Mouse (Mus musculus): Measurements from ENCODE around the gene Lrba.

Gene Lrba

DNA sequence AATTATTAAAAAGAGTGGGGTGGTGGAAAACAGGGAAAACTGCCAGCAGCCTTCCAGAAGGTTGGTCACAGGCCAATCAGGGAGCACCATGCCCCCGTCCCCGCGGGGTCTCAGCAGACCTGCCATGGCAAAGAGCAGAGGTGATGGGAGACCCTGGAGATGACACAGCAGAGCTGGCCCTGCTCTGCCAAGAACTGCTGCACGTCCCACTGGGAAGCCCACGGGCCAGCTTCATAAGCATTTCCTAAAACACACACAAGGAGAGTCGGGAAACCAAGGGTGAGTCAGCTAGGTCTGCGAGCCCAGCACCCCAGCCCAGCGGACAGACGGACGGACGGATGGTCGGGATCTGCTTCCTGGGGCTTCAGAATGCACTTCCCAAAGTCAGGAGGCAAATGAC lies 561.8 kb downstream of the Lrba start:
- ATAC-seq (ENCODE audit: insufficient number of reproducible peaks, low FRiP score, low TSS enrichment), result no peak

- peak; percentile 82 for ATAC-seq (ENCODE audit: insufficient number of reproducible peaks, low FRiP score, low TSS enrichment)
Observed at GRCm38 (mm10) chr3:86786845-86787351, 562.4 kb downstream of the Lrba start.

GRCm38 (mm10) chr3:86787423-86788123 lies 563.1 kb downstream of the Lrba start:
- ATAC-seq (ENCODE audit: insufficient number of reproducible peaks, low FRiP score, low TSS enrichment), result peak; percentile 0; the same call in 1 of the 2 replicates

DNA sequence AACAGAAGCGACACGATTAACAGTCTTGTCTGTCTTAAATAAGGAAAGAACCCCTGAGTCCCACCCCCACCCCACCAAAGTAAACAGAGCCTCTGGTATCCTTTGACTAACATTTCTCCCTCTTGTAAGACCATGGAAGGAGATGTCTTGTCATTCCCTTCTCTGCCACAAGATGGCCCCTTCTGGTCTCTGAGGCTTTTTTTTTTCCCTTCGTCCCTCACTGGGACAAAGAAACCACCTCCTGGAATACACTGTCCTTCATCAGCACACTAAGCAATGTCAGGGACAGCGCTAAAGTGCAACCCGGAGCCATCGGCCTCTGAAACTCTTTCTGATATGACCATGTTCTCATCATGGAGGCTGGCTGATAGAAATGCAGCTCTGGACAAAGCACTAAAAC lies 564.2 kb downstream of the Lrba start:
- ATAC-seq (ENCODE audit: insufficient number of reproducible peaks, low FRiP score, low TSS enrichment), result no peak

DNA sequence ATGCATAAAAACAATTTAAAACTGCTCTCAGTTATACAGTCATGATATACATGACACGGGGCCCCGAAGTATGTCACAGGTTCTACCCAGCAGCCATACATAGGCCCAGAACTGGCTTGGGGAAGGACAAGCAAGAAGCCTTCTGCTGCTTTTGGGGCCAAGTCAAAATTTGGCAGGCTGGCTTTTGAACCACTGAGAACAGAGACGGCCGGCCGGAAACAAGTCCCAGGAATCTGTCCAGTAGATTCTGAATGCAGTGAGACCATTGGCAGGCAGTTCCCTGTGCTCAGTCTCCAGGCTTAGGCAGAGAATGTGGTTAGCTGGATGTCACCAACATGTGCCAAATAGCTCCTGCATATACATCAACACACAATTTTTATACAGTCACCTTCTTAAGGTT lies 565.3 kb downstream of the Lrba start:
- peak; percentile 26 for ATAC-seq (ENCODE audit: insufficient number of reproducible peaks, low FRiP score, low TSS enrichment)

GRCm38 (mm10) chr3:86793264-86793663 lies 568.8 kb downstream of the Lrba start:
- ATAC-seq (ENCODE audit: insufficient number of reproducible peaks, low FRiP score, low TSS enrichment), result no peak

DNA sequence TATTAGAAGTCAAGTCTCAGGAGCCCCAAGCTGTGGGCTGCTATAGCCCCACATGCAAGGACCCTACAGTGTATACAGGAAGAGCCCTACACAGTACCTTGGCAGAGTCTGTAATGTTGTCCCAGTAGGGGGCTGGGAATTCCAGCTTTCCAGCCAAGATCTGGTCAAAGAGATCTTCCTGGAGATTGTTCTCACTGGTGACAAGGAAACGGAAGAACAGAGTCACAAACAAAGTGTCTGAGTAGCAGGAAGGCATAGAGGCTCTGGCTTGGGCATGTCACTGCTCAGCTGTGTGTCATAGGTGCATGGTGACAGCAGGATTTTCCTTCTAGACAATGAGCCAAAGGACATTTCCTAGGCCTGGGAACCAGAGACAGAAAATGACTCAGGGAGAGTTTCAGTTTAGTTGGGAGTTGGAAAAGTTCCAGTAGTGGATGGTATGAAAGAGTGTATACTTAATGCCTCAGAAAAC lies 569.3 kb downstream of the Lrba start:
- ATAC-seq (ENCODE audit: insufficient number of reproducible peaks, low FRiP score, low TSS enrichment), result no peak

DNA sequence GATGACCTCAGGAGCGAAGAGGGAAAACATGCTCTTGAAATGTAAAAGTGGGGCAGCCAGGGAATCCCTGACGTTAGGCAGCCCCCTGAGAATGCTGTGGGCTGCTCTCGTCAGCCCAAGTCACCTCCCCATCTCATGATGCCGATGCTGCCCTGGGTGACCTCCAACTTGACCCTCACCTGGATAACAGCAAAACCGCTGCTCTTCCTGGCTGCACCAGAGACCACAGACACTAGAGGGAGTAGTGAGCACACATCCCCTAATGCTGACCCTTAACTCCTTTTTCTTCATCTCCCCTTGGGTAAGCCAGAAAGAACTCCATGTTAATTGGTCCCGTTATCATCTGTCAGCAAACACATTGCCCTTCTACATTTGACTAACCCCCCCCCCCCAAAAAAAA lies 572.2 kb downstream of the Lrba start:
- no peak for ATAC-seq (ENCODE audit: insufficient number of reproducible peaks, low FRiP score, low TSS enrichment)

- no peak for ATAC-seq (ENCODE audit: insufficient number of reproducible peaks, low FRiP score, low TSS enrichment)
Observed at GRCm38 (mm10) chr3:86797871-86798460, 573.5 kb downstream of the Lrba start.

GRCm38 (mm10) chr3:86799041-86799440 lies 574.6 kb downstream of the Lrba start:
- ATAC-seq (ENCODE audit: insufficient number of reproducible peaks, low FRiP score, low TSS enrichment), result no peak

GRCm38 (mm10) chr3:86800841-86801240 lies 576.4 kb downstream of the Lrba start:
- no peak for ATAC-seq (ENCODE audit: insufficient number of reproducible peaks, low FRiP score, low TSS enrichment)

DNA sequence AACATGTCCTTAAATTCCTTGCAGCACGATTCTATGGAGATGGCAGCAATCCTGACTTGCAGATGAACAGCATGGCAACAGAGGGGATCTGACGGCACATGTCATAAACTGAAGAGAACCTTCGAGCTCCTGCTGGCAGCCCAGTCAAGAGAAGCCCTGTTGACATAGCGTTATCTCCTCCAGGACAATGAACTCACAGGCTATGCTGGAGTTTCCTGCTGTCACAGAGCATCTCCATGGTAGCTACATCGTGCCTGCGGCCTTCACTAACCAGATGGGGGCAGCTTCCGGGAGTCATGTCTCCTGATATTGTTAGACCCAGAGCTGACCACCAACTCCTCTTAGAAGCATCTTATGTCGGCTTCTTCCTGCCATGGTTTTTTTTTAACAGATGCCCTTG lies 578.3 kb downstream of the Lrba start:
- ATAC-seq (ENCODE audit: insufficient number of reproducible peaks, low FRiP score, low TSS enrichment), result no peak

GRCm38 (mm10) chr3:86804265-86804664 lies 579.8 kb downstream of the Lrba start:
- ATAC-seq (ENCODE audit: insufficient number of reproducible peaks, low FRiP score, low TSS enrichment), result no peak

- no peak for ATAC-seq (ENCODE audit: insufficient number of reproducible peaks, low FRiP score, low TSS enrichment)
Observed at GRCm38 (mm10) chr3:86806834-86807233, 582.4 kb downstream of the Lrba start.

DNA sequence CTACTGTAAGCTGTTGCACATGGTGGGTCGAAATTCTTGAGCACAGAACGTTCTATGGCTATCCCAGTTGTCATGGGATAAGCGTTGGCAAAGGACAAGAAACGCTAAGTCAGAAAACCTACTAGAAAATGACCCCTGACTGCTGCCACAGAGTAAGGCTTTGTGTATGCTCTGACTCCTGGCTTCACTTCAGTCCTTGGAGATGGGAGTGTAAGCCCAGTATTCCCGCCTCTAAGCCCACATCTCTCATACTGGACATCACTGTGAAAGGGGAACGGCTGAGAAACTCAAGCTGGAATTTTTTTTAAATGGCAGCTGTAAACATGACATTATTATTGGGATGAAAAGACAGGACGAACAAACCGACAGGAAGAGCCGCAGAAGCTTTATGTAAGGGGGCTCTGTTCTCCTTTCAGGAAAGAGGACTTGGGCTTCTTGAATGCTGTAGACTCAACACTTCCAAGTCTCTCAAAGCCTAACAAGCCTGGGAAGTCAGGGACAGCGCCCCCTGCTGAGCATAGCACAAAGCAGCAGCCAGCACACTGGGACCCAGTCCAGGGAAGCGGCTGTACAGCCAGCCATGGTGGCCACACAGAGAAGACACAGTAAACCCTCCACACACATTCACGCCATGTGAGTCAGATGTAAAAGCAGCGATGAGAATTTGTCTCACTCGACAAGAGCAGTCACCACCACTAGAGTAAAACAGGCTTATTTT lies 583.4 kb downstream of the Lrba start:
- no peak for ATAC-seq (ENCODE audit: insufficient number of reproducible peaks, low FRiP score, low TSS enrichment)

DNA sequence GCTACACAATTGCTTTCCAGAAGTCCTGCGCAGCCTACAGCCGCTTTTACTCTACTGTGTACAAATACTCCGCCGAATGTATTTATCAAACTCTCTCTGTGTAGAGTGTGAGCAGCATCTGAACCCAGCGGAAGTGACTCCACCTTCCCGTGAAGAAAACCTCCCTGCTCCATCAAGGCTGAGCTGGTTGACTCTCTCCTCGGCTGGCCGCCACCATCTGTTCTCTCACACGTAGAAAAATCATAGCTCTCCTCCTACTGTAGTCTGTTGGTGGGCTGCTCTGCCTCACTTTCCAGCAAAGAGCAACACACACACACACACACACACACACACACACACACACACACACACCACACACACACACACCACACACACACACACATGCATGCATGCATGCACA lies 584.7 kb downstream of the Lrba start:
- no peak for ATAC-seq (ENCODE audit: insufficient number of reproducible peaks, low FRiP score, low TSS enrichment)

DNA sequence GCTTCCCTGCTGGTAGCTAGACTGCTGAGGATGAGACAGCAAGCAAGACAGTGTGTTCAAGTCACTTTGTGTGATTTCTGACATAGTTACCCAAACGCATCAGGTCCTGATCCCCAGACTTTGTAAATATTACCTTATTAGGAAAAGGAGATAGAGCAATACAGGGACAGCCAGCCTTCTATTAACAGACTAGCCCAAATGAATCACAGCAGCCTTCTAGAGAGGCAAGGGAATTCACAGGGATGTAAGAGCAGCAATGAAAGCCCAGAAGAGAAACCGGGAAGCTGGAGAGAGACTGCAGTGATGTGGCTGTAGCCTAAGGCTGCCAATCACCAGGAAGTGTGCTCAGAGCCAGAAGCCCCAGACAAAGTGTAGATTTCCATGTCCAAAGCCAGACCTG lies 585.2 kb downstream of the Lrba start:
- no peak for ATAC-seq (ENCODE audit: insufficient number of reproducible peaks, low FRiP score, low TSS enrichment)

DNA sequence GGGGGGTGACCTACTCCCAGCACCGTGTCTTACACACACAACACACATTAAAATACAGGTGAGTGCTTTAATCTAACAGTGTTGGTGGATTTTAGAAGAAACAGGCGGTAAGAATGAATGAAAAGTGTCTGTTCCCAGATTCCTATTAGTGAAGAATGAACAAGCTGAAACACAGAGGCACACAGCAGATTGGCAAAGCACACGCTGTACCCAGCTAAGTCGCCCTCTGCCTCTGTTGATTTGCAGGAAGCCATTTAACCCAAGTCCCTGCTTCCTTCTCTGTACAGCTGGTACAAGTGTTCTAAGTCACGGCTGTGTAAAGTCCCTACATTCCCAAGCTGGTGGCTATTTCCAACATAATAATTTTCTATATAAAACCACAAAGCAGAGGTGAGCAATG lies 586.4 kb downstream of the Lrba start:
- ATAC-seq (ENCODE audit: insufficient number of reproducible peaks, low FRiP score, low TSS enrichment), result no peak

DNA sequence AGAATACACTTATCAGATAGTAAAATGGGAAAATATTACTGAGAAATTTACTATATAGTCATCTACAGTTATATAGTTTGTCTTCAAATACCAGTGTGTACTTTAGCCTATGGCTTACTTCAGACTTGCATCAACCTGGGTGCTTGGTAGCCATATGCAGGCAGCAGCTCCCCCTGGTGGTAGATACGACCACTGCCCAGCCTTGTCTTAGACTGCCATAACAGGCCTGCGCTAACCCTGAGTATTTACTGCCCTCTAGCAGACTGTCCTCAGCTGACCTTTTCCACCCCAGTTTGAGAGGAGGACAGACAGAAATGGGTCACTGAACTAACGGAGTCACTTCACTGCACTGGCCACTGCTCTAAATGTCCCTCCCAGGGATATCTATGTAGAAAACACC lies 588.2 kb downstream of the Lrba start:
- peak; percentile 87 for ATAC-seq (ENCODE audit: insufficient number of reproducible peaks, low FRiP score, low TSS enrichment)

- peak; percentile 53; the same call in 1 of the 2 replicates for ATAC-seq (ENCODE audit: insufficient number of reproducible peaks, low FRiP score, low TSS enrichment)
Observed at GRCm38 (mm10) chr3:86818001-86818585, 593.6 kb downstream of the Lrba start.

- ATAC-seq (ENCODE audit: insufficient number of reproducible peaks, low FRiP score, low TSS enrichment), result no peak
Observed at GRCm38 (mm10) chr3:86819372-86819771, 594.9 kb downstream of the Lrba start.

Measured in cerebellum, adult (tissue).